Mouse (Mus musculus) right cerebral cortex, postnatal 4 days (tissue): ENCODE measurements at regions not wholly inside any gene's neighbourhood (a gene's known extent, or its start where the extent isn't known, plus 50 kb on each side); places are given as distances from the start of the nearest gene placed in this dataset.
"Not testable (repeated sequence)": the region's sequence is repeated elsewhere in the genome, so short reads cannot be mapped to it uniquely, and the experiment has no call there.

ENCODE experiments used
- DNase-seq: peaks from one replicate; pipeline ENCODE4 v3.0.0-alpha.2; 2022

- not testable (repeated sequence) for DNase-seq
These were observed 189.2 kb upstream of the Gm10767 start for GRCm38 (mm10) chr13:66715191-66716161.

- not testable (repeated sequence) for DNase-seq
These were observed 193.7 kb upstream of the Gm10767 start for GRCm38 (mm10) chr13:66711010-66711409.

GRCm38 (mm10) chr13:66697983-66698535 lies 206.7 kb upstream of the Gm10767 start:
- not testable (repeated sequence) for DNase-seq

GRCm38 (mm10) chr13:66680766-66681165 lies 223.9 kb upstream of the Gm10767 start:
- DNase-seq, result not testable (repeated sequence)

- not testable (repeated sequence) for DNase-seq
These were observed 201.3 kb upstream of the 2410141K09Rik start for GRCm38 (mm10) chr13:66642245-66642644.

GRCm38 (mm10) chr13:66625761-66626160 lies 184.8 kb upstream of the 2410141K09Rik start:
- not testable (repeated sequence) for DNase-seq

- DNase-seq, result peak; percentile 2
These were observed 145.1 kb upstream of the 2410141K09Rik start for GRCm38 (mm10) chr13:66586041-66586440.

GRCm38 (mm10) chr13:66563616-66564015 lies 122.7 kb upstream of the 2410141K09Rik start:
- DNase-seq, result not testable (repeated sequence)

- not testable (repeated sequence) for DNase-seq
These were observed 115.5 kb upstream of the 2410141K09Rik start for GRCm38 (mm10) chr13:66556397-66556796.

- DNase-seq, result not testable (repeated sequence)
These were observed 107.0 kb upstream of the 2410141K09Rik start for GRCm38 (mm10) chr13:66547951-66548350.

GRCm38 (mm10) chr13:66519596-66519995 lies 78.7 kb upstream of the 2410141K09Rik start:
- not testable (repeated sequence) for DNase-seq
